Mouse (Mus musculus): ENCODE results near the gene Ear14.
"Not testable (repeated sequence)": the region's sequence is repeated elsewhere in the genome, so short reads cannot be mapped to it uniquely, and the experiment has no call there.

- TF ChIP-seq POLR2A (IDR thresholded peaks at IDR 0.05; ENCODE audit: low read depth, low read length); CTCF (IDR thresholded peaks at IDR 0.05; ENCODE audit: extremely low read depth, insufficient read length, insufficient replicate concordance, low read depth, low read length): not testable (repeated sequence)
Observed at GRCm38 (mm10) chr14:51172947-51173346, 30.2 kb upstream of the Ear14 start.
